Mouse (Mus musculus): ENCODE results near the gene Fam20b.

The Fam20b gene

GRCm38 (mm10) chr1:156730802-156731201 is 11.9 kb upstream of the Fam20b start:
- DNase-seq (ENCODE audit: low read depth, low spot score): no peak

GRCm38 (mm10) chr1:156727234-156728108 is 8.6 kb upstream of the Fam20b start:
- no peak for DNase-seq (ENCODE audit: low read depth, low spot score)

- no peak for DNase-seq (ENCODE audit: low read depth, low spot score)
Observed at GRCm38 (mm10) chr1:156722089-156722488, 3.2 kb upstream of the Fam20b start.

GRCm38 (mm10) chr1:156720046-156720445 is 1.2 kb upstream of the Fam20b start:
- DNase-seq (ENCODE audit: low read depth, low spot score): no peak

GRCm38 (mm10) chr1:156718286-156718949 is 468 bp downstream of the Fam20b start:
- peak; percentile 21 for DNase-seq (ENCODE audit: low read depth, low spot score)

- no peak for DNase-seq (ENCODE audit: low read depth, low spot score)
Observed at GRCm38 (mm10) chr1:156717751-156718285, 1.1 kb downstream of the Fam20b start.

- DNase-seq (ENCODE audit: low read depth, low spot score): no peak
Observed at GRCm38 (mm10) chr1:156716681-156717080, 2.2 kb downstream of the Fam20b start.

GRCm38 (mm10) chr1:156710472-156711098 is 8.3 kb downstream of the Fam20b start:
- no peak for DNase-seq (ENCODE audit: low read depth, low spot score)

- no peak for DNase-seq (ENCODE audit: low read depth, low spot score)
Observed at GRCm38 (mm10) chr1:156708672-156709071, 10.2 kb downstream of the Fam20b start.

- no peak for DNase-seq (ENCODE audit: low read depth, low spot score)
Observed at GRCm38 (mm10) chr1:156705696-156706285, 13.1 kb downstream of the Fam20b start.

GRCm38 (mm10) chr1:156703444-156703843 is 15.4 kb downstream of the Fam20b start:
- no peak for DNase-seq (ENCODE audit: low read depth, low spot score)

- DNase-seq (ENCODE audit: low read depth, low spot score): no peak
Observed at GRCm38 (mm10) chr1:156702151-156702550, 16.7 kb downstream of the Fam20b start.

- DNase-seq (ENCODE audit: low read depth, low spot score): no peak
Observed at GRCm38 (mm10) chr1:156686025-156686661, 32.7 kb downstream of the Fam20b start.

- no peak for DNase-seq (ENCODE audit: low read depth, low spot score)
Observed at GRCm38 (mm10) chr1:156679599-156679998, 39.3 kb downstream of the Fam20b start.

- DNase-seq (ENCODE audit: low read depth, low spot score): no peak
Observed at GRCm38 (mm10) chr1:156677230-156677629, 41.7 kb downstream of the Fam20b start.

GRCm38 (mm10) chr1:156676596-156676995 is 42.3 kb downstream of the Fam20b start:
- no peak for DNase-seq (ENCODE audit: low read depth, low spot score)

GRCm38 (mm10) chr1:156676171-156676570 is 42.7 kb downstream of the Fam20b start:
- peak; percentile 38 for DNase-seq (ENCODE audit: low read depth, low spot score)

GRCm38 (mm10) chr1:156674195-156675000 is 44.5 kb downstream of the Fam20b start, which contains the start of gene Tor3a:
TSS of gene Tor3a (minus strand) at chr1:156674356.
- DNase-seq (ENCODE audit: low read depth, low spot score): peak; percentile 73

- DNase-seq (ENCODE audit: low read depth, low spot score): no peak
Observed at GRCm38 (mm10) chr1:156673476-156674194, 45.3 kb downstream of the Fam20b start.

Data from skeletal muscle tissue, adult 2 months (tissue).